In the genomic region with DNA sequence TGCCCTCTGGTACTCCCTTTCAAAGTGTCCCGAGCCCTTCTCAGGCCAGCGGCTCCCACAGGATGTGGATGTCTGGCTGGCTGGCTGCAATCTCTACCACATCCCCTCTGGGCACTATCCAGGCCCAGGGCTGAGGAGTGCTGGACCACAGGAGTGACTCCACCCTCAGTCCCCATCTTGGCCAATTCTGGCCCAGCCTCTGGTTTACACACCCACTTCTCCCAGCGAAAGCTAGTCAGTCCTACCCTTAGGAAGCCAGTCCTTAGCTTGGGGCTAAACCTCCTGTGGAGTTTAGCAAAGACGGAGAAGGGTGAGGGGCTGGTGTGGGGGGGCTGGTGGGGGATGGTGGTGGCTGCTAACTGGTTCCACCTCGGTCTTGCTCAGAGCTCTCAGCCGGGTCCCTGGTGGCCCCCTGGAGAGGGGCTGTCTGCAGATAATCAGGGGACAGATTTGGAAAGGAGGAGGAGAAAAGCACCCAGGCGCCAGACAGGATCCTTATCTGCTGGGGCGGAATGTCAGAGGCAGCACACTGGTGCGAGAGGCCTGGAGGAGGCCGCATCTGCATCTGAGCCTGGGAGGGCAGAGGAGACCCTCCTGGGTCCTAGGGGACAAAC, we compare ENCODE assay signal across 8 mouse cellular contexts. TPM values are rescaled to one million over a fixed set of nuclear protein-coding genes. Genes with fewer than 3 reads are reported as not detected.
DNase-seq lines count a peak whose midpoint lies in the region; ATAC-seq and TF ChIP-seq lines count a peak whose summit lies in the region.

No protein-coding gene starts in this region.

- H3K9me3 ChIP-seq in liver, postnatal 0 days (ENCODE audit: low read length), result no peaks in the 10 kb centered on the region
- H3K9me3 ChIP-seq in embryonic facial prominence, embryonic 12.5 days, result no peaks in the 10 kb centered on the region
- H3K9me3 ChIP-seq in limb, embryonic 10.5 days (replicated peaks), result no peaks in the 10 kb centered on the region
- no peaks in the 10 kb centered on the region for H3K9me3 ChIP-seq in neural tube, embryonic 14.5 days (ENCODE audit: control insufficient read depth, low read length)

- no peaks in the 10 kb centered on the region for H3K36me3 ChIP-seq in liver, postnatal 0 days (replicated peaks; ENCODE audit: insufficient read depth, low read length)
- H3K36me3 ChIP-seq in embryonic facial prominence, embryonic 12.5 days, result no peaks in the 10 kb centered on the region
- no peaks in the 10 kb centered on the region for H3K36me3 ChIP-seq in limb, embryonic 10.5 days
- no peaks in the 10 kb centered on the region for H3K36me3 ChIP-seq in neural tube, embryonic 14.5 days (ENCODE audit: control insufficient read depth, insufficient read depth, low read length)

- H3K27me3 ChIP-seq in liver, postnatal 0 days (ENCODE audit: insufficient read depth, low read length), result peaks cover 20% of the 10 kb centered on the region
- 0 out of 2 replicates have a peak, but pooled peaks cover 3% of the 10 kb centered on the region for H3K27me3 ChIP-seq in embryonic facial prominence, embryonic 12.5 days
- H3K27me3 ChIP-seq in limb, embryonic 10.5 days (ENCODE audit: low read depth, poor library complexity, severe bottlenecking), result no peaks in the 10 kb centered on the region
- 0 out of 2 replicates have a peak, but pooled peaks cover 4% of the 10 kb centered on the region for H3K27me3 ChIP-seq in neural tube, embryonic 14.5 days (ENCODE audit: control insufficient read depth, insufficient read depth, low read length)

- peaks cover 9% of the 10 kb centered on the region; the same call in 1 of the 2 replicates for H3K4me1 ChIP-seq in liver, postnatal 0 days (ENCODE audit: insufficient read depth)
- peaks cover 73% of the 10 kb centered on the region for H3K4me1 ChIP-seq in embryonic facial prominence, embryonic 12.5 days
- H3K4me1 ChIP-seq in limb, embryonic 10.5 days, result peaks cover 99% of the 10 kb centered on the region
- peaks cover 18% of the 10 kb centered on the region; the same call in 1 of the 2 replicates for H3K4me1 ChIP-seq in neural tube, embryonic 14.5 days (ENCODE audit: control insufficient read depth, insufficient read depth, low read length)

- 24% methylated on average over 10 of the region's 10 CpGs for WGBS in liver, postnatal 0 days (ENCODE audit: insufficient replicate concordance)
- WGBS in embryonic facial prominence, embryonic 12.5 days, result 5% methylated on average over 10 of the region's 10 CpGs
- WGBS in limb, embryonic 10.5 days, result under 1% methylated on average over 10 of the region's 10 CpGs
- WGBS in neural tube, embryonic 14.5 days, result 7% methylated on average over 10 of the region's 10 CpGs

- TF ChIP-seq EP300 in liver, postnatal 0 days (IDR thresholded peaks at IDR 0.05; ENCODE audit: low read depth), result no peak

- no peak overlapping the region for H3K4me3 ChIP-seq in liver, postnatal 0 days (ENCODE audit: low read depth, low read length)
- no peak overlapping the region for H3K4me3 ChIP-seq in embryonic facial prominence, embryonic 12.5 days
- peak overlapping the region; percentile 39 for H3K4me3 ChIP-seq in limb, embryonic 10.5 days
- no peak overlapping the region for H3K4me3 ChIP-seq in neural tube, embryonic 14.5 days (ENCODE audit: low read depth, low read length)

- no peak overlapping the region for H3K9ac ChIP-seq in liver, postnatal 0 days (replicated peaks)
- H3K9ac ChIP-seq in embryonic facial prominence, embryonic 12.5 days, result no peak overlapping the region; the same call in 1 of the 2 replicates
- no peak overlapping the region for H3K9ac ChIP-seq in neural tube, embryonic 14.5 days (replicated peaks; ENCODE audit: low read depth, low read length)

- DNase-seq in liver, result peak; percentile 19
- no peak for DNase-seq in liver, postnatal 0 days
- peak; percentile 65 for DNase-seq in limb, embryonic 10.5 days (ENCODE audit: low spot score)
- no peak for DNase-seq in adrenal gland, postnatal 36 days
- no peak for DNase-seq in retina, postnatal 1 day

- no peak for TF ChIP-seq CTCF in liver, postnatal 0 days (IDR thresholded peaks at IDR 0.05; ENCODE audit: low read depth)

- ATAC-seq in liver, postnatal 0 days, result no peak
- peak; percentile 31; the same call in 1 of the 2 replicates for ATAC-seq in embryonic facial prominence, embryonic 12.5 days (ENCODE audit: insufficient number of reproducible peaks, insufficient read depth, low FRiP score, low TSS enrichment)
- ATAC-seq in neural tube, embryonic 14.5 days (ENCODE audit: low read depth), result no peak
- ATAC-seq in CD4-positive, CD25-positive, alpha-beta regulatory T cell, adult 4 months, result no peak

- H3K4me2 ChIP-seq in liver, postnatal 0 days (ENCODE audit: low read depth, low read length), result no peak overlapping the region
- H3K4me2 ChIP-seq in embryonic facial prominence, embryonic 12.5 days (replicated peaks), result peak overlapping the region; percentile 16
- no peak overlapping the region for H3K4me2 ChIP-seq in neural tube, embryonic 14.5 days (ENCODE audit: low read depth, low read length)

- no peak overlapping the region for H3K27ac ChIP-seq in liver, postnatal 0 days (ENCODE audit: low read depth)
- peak overlapping the region; percentile 87 for H3K27ac ChIP-seq in embryonic facial prominence, embryonic 12.5 days
- peak overlapping the region; percentile 94 for H3K27ac ChIP-seq in limb, embryonic 10.5 days
- H3K27ac ChIP-seq in neural tube, embryonic 14.5 days (ENCODE audit: low read depth, low read length), result 0 out of 2 replicates have a peak overlapping the region, but pooled peaks have one; percentile 4

RNA-seq across cellular contexts. Expression of gene Unc5b, which starts 16.8 kb away (rescaled TPM):
- polyA plus RNA-seq in liver, postnatal 0 days (2015; fragmentation: Nextera tagmentation; extraction: Ambion mirVana), result 0.39 and 0.40 TPM in 2 replicates
- polyA plus RNA-seq in embryonic facial prominence, embryonic 12.5 days (2016; fragmentation: Nextera tagmentation; extraction: Ambion mirVana), result 5.7 and 6.3 TPM in 2 replicates
- 10.2 and 11.8 TPM in 2 replicates for polyA plus RNA-seq in limb, embryonic 10.5 days (2016; fragmentation: Nextera tagmentation; extraction: Ambion mirVana)
- polyA plus RNA-seq in neural tube, embryonic 14.5 days (2014; fragmentation: Nextera tagmentation; extraction: Ambion mirVana), result 1.7 and 1.8 TPM in 2 replicates
- not detected for polyA plus RNA-seq in CD4-positive, CD25-positive, alpha-beta regulatory T cell, adult 4 months (2017; shearing (Covaris generic))
- total RNA-seq in adrenal gland, postnatal 36 days (2021), result 1 to 10 TPM; 5.9 to 8.3 TPM

Comparison
In these comparisons a context has a peak if more than half of its experiments do, and no peak if none do; other contexts are left out.
1. DNase-seq: peak in liver (single experiment) and limb, embryonic 10.5 days (single experiment); none in liver, postnatal 0 days (single experiment), adrenal gland, postnatal 36 days (0 of 2) and retina, postnatal 1 day (single experiment).